Mouse (Mus musculus): Measurements from ENCODE around the gene Smyd3. TPM values are rescaled to one million over a fixed set of nuclear protein-coding genes. Genes with fewer than 3 reads are reported as not detected.

The Smyd3 gene
- polyA plus RNA-seq, 1 experiment from 2014 or later: 5.8 TPM

DNA sequence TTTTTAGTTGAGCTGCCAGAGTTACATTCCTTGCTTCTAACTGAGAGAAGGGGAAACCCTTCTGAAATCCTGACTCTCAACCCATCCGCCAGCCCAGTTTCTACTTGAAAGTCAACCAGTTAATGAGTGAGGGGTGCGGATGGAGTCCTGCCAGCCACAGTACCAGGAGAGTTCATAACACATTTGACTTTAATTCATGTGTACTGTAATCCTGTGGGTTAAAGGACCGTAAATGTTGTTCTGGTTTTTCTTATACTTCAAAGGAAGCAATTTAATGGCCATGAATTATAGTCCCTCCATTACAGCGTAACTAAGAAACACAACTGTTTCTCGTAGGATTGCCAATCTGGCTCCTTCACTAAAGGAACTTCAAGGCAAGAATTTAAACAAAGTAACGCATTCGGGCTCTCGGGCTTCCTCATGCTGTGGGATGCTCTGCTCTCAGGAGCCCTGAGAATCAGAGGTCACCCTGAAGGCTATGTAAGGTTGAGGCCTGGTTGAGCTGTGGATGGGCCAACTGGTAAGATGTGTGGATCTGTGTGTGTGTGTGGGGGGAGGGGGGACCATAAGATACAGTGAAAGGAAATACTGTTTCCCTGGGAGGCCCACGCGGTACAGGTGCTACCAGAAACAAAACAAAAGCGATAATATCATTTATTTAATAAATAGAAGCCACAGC lies 374.5 kb downstream of the Smyd3 start:
- Histone ChIP-seq H3K9me3 (ENCODE audit: low read length) (no peaks in the 10 kb centered on the region), H3K27me3 (replicated peaks; ENCODE audit: insufficient read depth, low read length) (no peaks in the 10 kb centered on the region), H3K9ac (replicated peaks; ENCODE audit: low read depth) (no peak overlapping the region), H3K4me3 (ENCODE audit: low read depth, low read length) (no peak overlapping the region), H3K27ac (ENCODE audit: low read length) (no peak overlapping the region), H3K4me1 (ENCODE audit: insufficient read depth, low read depth, low read length) (no peaks in the 10 kb centered on the region), H3K36me3 (ENCODE audit: insufficient read depth, low read length) (no peaks in the 10 kb centered on the region), H3K4me2 (replicated peaks; ENCODE audit: low read depth, low read length) (no peak overlapping the region)
- no peak for ATAC-seq
- WGBS: 79% methylated on average over 11 of the region's 11 CpGs
- TF ChIP-seq EP300 (IDR thresholded peaks at IDR 0.05): no peak
- TF ChIP-seq CTCF (IDR thresholded peaks at IDR 0.05): no peak
- no peak for DNase-seq (ENCODE audit: low spot score)

DNA sequence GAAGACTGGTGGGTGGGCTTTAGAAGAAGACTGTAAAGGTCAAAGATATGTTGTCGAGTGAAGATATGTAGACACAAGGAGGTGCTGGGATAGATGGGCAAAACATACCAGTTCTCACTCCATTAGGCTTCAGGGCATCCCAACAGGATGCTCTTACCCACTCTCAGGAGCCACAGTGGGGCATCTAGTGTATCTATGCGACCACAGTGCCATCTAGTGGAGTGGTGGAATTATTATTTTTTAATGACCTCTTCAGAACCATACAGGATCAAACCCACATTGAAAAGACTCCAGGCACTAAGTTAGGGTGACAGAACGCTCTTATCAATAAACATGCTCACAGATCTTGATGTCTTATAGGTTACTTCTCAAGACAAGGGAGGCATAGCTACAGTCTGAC lies 375.7 kb downstream of the Smyd3 start:
- H3K9me3 ChIP-seq (ENCODE audit: low read length): no peaks in the 10 kb centered on the region
- no peaks in the 10 kb centered on the region for H3K27me3 ChIP-seq (replicated peaks; ENCODE audit: insufficient read depth, low read length)
- no peak overlapping the region for H3K4me3 ChIP-seq (ENCODE audit: low read depth, low read length)
- no peaks in the 10 kb centered on the region for H3K4me1 ChIP-seq (ENCODE audit: insufficient read depth, low read depth, low read length)
- DNase-seq (ENCODE audit: low spot score) (peak; percentile 75), ATAC-seq (peak; percentile 68)
- H3K4me2 ChIP-seq (replicated peaks; ENCODE audit: low read depth, low read length): no peak overlapping the region
- TF ChIP-seq EP300 (IDR thresholded peaks at IDR 0.05) (no peak), CTCF (IDR thresholded peaks at IDR 0.05) (peak; percentile 78)
- no peak overlapping the region for H3K27ac ChIP-seq (ENCODE audit: low read length)
- no peaks in the 10 kb centered on the region for H3K36me3 ChIP-seq (ENCODE audit: insufficient read depth, low read length)
- 23% methylated on average over 3 of the region's 3 CpGs for WGBS
- no peak overlapping the region for H3K9ac ChIP-seq (replicated peaks; ENCODE audit: low read depth)

DNA sequence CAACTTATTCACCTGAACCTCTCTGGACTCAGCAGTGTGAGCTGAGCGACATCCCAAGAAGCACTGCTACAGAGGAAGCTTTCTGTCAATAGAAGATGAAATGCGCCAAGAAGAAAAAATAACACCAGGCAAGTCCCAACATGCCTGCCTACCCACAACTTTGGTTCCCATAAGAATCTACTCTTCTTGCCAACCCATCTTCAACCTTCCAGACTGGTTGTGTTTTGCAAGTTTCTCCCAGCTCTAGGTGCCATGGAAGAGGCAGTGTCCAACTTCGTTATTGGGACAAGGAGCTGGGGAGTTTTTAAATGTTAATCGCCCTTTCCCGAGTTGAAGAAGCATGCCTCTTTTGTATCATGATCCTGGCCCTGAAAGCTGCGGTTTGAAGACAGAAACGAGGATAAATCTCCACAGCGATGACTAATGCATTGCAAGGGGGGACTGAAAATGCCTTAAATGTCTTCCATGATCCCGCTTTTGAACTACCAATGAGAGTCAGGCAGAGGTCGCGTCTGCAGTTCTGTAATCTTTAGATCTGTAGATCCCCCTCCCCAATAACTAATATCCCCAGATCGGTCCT lies 376.7 kb downstream of the Smyd3 start:
- Histone ChIP-seq H3K4me1 (ENCODE audit: insufficient read depth, low read depth, low read length) (no peaks in the 10 kb centered on the region), H3K4me2 (replicated peaks; ENCODE audit: low read depth, low read length) (no peak overlapping the region), H3K9me3 (ENCODE audit: low read length) (no peaks in the 10 kb centered on the region), H3K27me3 (replicated peaks; ENCODE audit: insufficient read depth, low read length) (no peaks in the 10 kb centered on the region), H3K36me3 (ENCODE audit: insufficient read depth, low read length) (no peaks in the 10 kb centered on the region), H3K9ac (replicated peaks; ENCODE audit: low read depth) (no peak overlapping the region), H3K27ac (ENCODE audit: low read length) (no peak overlapping the region), H3K4me3 (ENCODE audit: low read depth, low read length) (no peak overlapping the region)
- no peak for ATAC-seq
- TF ChIP-seq CTCF (IDR thresholded peaks at IDR 0.05) (no peak), EP300 (IDR thresholded peaks at IDR 0.05) (no peak)
- WGBS: 72% methylated on average over 12 of the region's 12 CpGs
- DNase-seq (ENCODE audit: low spot score): no peak

DNA sequence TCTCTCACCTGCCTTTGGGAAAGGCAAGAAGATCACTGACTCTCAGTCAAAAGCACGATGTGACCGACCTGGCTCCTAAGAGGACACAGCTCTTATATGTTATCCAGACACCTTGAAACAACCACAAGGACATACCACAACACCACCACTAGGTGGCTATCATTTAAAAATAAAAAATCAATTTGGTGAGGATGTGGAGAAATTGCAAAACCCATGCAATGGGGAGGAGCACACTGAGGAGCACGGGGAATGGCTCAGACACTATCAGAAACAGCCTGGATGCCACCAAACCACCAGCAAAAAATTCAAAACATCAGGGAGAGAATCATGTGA lies 380.7 kb downstream of the Smyd3 start:
- no peak for ATAC-seq
- Histone ChIP-seq H3K4me3 (ENCODE audit: low read depth, low read length) (no peak overlapping the region), H3K27ac (ENCODE audit: low read length) (no peak overlapping the region), H3K4me1 (ENCODE audit: insufficient read depth, low read depth, low read length) (no peaks in the 10 kb centered on the region), H3K4me2 (replicated peaks; ENCODE audit: low read depth, low read length) (no peak overlapping the region), H3K36me3 (ENCODE audit: insufficient read depth, low read length) (no peaks in the 10 kb centered on the region), H3K27me3 (replicated peaks; ENCODE audit: insufficient read depth, low read length) (no peaks in the 10 kb centered on the region), H3K9ac (replicated peaks; ENCODE audit: low read depth) (no peak overlapping the region), H3K9me3 (ENCODE audit: low read length) (0 out of 2 replicates have a peak, but pooled peaks cover 6% of the 10 kb centered on the region)
- no peak for DNase-seq (ENCODE audit: low spot score)
- TF ChIP-seq CTCF (IDR thresholded peaks at IDR 0.05) (peak; percentile 42), EP300 (IDR thresholded peaks at IDR 0.05) (no peak)
- WGBS: 45% methylated on average over 3 of the region's 3 CpGs

DNA sequence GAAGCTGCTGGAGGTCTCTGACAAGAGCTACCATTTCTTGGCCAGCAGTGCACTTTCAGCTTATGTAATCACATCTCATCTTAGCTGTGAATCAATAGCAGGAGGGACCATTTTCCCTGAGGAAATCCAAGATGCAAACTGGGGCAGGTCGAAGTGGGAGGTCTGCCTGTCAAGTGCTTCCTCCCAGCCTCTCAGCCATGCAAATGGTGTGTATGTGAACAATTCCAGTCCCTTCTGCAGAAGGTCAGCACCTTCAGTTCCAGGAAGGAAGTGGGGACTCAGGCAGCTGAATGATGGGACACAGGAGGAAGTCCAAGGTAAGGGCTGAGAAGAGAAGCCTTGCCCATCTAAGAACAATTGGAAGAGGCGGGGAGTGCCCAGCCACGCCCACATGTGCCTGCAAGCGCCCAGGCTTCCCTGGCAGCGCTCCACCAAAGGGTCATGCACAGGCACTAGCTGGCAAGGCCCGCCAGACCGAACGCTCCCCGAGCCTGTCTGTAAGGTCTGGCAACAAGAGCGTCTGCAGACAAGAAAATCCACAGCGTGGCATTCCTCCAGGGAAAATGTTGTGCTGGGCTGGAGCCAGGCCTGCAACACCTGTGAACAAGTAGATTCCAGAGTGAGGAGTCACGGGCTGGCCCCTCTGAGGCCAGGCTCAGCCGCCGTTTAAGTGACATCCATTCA lies 381.2 kb downstream of the Smyd3 start:
- Histone ChIP-seq H3K27ac (ENCODE audit: low read length) (no peak overlapping the region), H3K27me3 (replicated peaks; ENCODE audit: insufficient read depth, low read length) (no peaks in the 10 kb centered on the region), H3K4me2 (replicated peaks; ENCODE audit: low read depth, low read length) (peak overlapping the region; percentile 19), H3K9me3 (ENCODE audit: low read length) (0 out of 2 replicates have a peak, but pooled peaks cover 6% of the 10 kb centered on the region), H3K4me3 (ENCODE audit: low read depth, low read length) (no peak overlapping the region), H3K9ac (replicated peaks; ENCODE audit: low read depth) (no peak overlapping the region), H3K36me3 (ENCODE audit: insufficient read depth, low read length) (no peaks in the 10 kb centered on the region), H3K4me1 (ENCODE audit: insufficient read depth, low read depth, low read length) (no peaks in the 10 kb centered on the region)
- 15% methylated on average over 14 of the region's 14 CpGs for WGBS
- peak; percentile 82 for ATAC-seq
- TF ChIP-seq EP300 (IDR thresholded peaks at IDR 0.05) (0 out of 2 replicates have a peak, but pooled peaks have one; percentile 22), CTCF (IDR thresholded peaks at IDR 0.05) (no peak)
- peak; percentile 80 for DNase-seq (ENCODE audit: low spot score)

DNA sequence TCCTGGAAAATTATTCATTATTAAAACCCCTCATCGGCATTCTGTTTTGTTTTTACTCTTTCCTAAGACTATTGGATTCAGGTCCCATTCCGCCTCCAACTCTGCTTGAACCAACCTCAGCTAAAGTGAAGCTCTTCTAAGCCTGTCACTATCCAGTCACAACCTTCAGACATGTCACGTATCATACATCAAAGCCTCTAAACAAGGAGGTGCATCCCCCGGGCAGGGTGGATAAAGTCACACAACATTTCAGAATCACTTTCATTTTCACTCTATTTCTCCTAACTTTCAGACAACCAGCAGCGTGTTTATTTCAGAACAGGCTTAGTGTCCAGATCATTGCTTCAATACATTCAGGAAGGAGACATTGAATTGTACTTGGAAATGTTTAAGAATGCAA lies 387.8 kb downstream of the Smyd3 start:
- Histone ChIP-seq H3K9ac (replicated peaks; ENCODE audit: low read depth) (no peak overlapping the region), H3K27me3 (replicated peaks; ENCODE audit: insufficient read depth, low read length) (no peaks in the 10 kb centered on the region), H3K4me1 (ENCODE audit: insufficient read depth, low read depth, low read length) (no peaks in the 10 kb centered on the region), H3K27ac (ENCODE audit: low read length) (no peak overlapping the region), H3K4me3 (ENCODE audit: low read depth, low read length) (no peak overlapping the region), H3K36me3 (ENCODE audit: insufficient read depth, low read length) (no peaks in the 10 kb centered on the region), H3K9me3 (ENCODE audit: low read length) (0 out of 2 replicates have a peak, but pooled peaks cover 6% of the 10 kb centered on the region), H3K4me2 (replicated peaks; ENCODE audit: low read depth, low read length) (no peak overlapping the region)
- TF ChIP-seq EP300 (IDR thresholded peaks at IDR 0.05) (no peak), CTCF (IDR thresholded peaks at IDR 0.05) (no peak)
- DNase-seq (ENCODE audit: low spot score) (no peak), ATAC-seq (no peak)
- WGBS: 84% methylated on average over 5 of the region's 5 CpGs
